Comparison of ENCODE assay signal across 9 mouse cellular contexts in genomic region chr5:139355235-139355772, GRCm38 (mm10). TPM values are rescaled to one million over a fixed set of nuclear protein-coding genes. Genes with fewer than 3 reads are reported as not detected.
A peak's percentile ranks its signal among the peaks of the same experiment; 100 is the strongest.
DNase-seq lines count a peak whose midpoint lies in the region; ATAC-seq and TF ChIP-seq lines count a peak whose summit lies in the region.
"Had no signal": no experiment of that assay in that cellular context is flagged by ENCODE, and none has a peak within 500 bp of the region (broad histone marks: within the 10 kb centered on the region; RNA-seq: fewer than 3 reads in every experiment).

No protein-coding gene starts in this region.

- H3K36me3 ChIP-seq in hindbrain, embryonic 10.5 days, result peaks cover 14% of the 10 kb centered on the region; the same call in 1 of the 2 replicates
- H3K36me3 ChIP-seq in hindbrain, embryonic 16.5 days (ENCODE audit: control insufficient read depth, insufficient read depth, low read length), result peaks cover under 1% of the 10 kb centered on the region; the same call in 1 of the 2 replicates
- no peaks in the 10 kb centered on the region for H3K36me3 ChIP-seq in forebrain, postnatal 0 days (ENCODE audit: insufficient read depth)
- no peaks in the 10 kb centered on the region for H3K36me3 ChIP-seq in hindbrain, postnatal 0 days (ENCODE audit: insufficient read depth, low read length)
- peaks cover 3% of the 10 kb centered on the region; the same call in 1 of the 2 replicates for H3K36me3 ChIP-seq in midbrain, postnatal 0 days (ENCODE audit: insufficient read depth, low read length)

- H3K27ac ChIP-seq in hindbrain, embryonic 10.5 days, result no peak overlapping the region
- no peak overlapping the region for H3K27ac ChIP-seq in hindbrain, embryonic 16.5 days (ENCODE audit: low read depth, low read length)
- no peak overlapping the region for H3K27ac ChIP-seq in forebrain, postnatal 0 days (ENCODE audit: low read depth, low read length)
- H3K27ac ChIP-seq in hindbrain, postnatal 0 days, result no peak overlapping the region
- H3K27ac ChIP-seq in left cerebral cortex, adult 2 months, result no peak overlapping the region
- H3K27ac ChIP-seq in midbrain, postnatal 0 days (ENCODE audit: low read depth, low read length), result no peak overlapping the region
- H3K27ac ChIP-seq: limb, embryonic 15.5 days had no signal

- peaks cover 22% of the 10 kb centered on the region; the same call in 1 of the 2 replicates for H3K27me3 ChIP-seq in hindbrain, embryonic 10.5 days (ENCODE audit: insufficient read depth, poor library complexity, severe bottlenecking)
- H3K27me3 ChIP-seq in hindbrain, embryonic 16.5 days (replicated peaks; ENCODE audit: control insufficient read depth, insufficient read depth, low read length), result no peaks in the 10 kb centered on the region
- H3K27me3 ChIP-seq in forebrain, postnatal 0 days (ENCODE audit: insufficient read depth, low read length), result no peaks in the 10 kb centered on the region
- H3K27me3 ChIP-seq in hindbrain, postnatal 0 days (ENCODE audit: insufficient read depth, low read length), result no peaks in the 10 kb centered on the region
- no peaks in the 10 kb centered on the region for H3K27me3 ChIP-seq in midbrain, postnatal 0 days (ENCODE audit: insufficient read depth, low read length)
- H3K27me3 ChIP-seq: limb, embryonic 15.5 days had no signal

- peaks cover 20% of the 10 kb centered on the region for H3K4me1 ChIP-seq in hindbrain, embryonic 10.5 days (replicated peaks)
- no peaks in the 10 kb centered on the region for H3K4me1 ChIP-seq in hindbrain, embryonic 16.5 days (ENCODE audit: control insufficient read depth, insufficient read depth, low read depth, low read length)
- no peaks in the 10 kb centered on the region for H3K4me1 ChIP-seq in forebrain, postnatal 0 days (ENCODE audit: insufficient read depth)
- no peaks in the 10 kb centered on the region for H3K4me1 ChIP-seq in hindbrain, postnatal 0 days (ENCODE audit: insufficient read depth, low read length)
- H3K4me1 ChIP-seq in midbrain, postnatal 0 days (ENCODE audit: insufficient read depth, low read length), result no peaks in the 10 kb centered on the region

- H3K9ac ChIP-seq in hindbrain, embryonic 16.5 days (ENCODE audit: low read depth, low read length), result no peak overlapping the region
- H3K9ac ChIP-seq in forebrain, postnatal 0 days, result no peak overlapping the region
- H3K9ac ChIP-seq in hindbrain, postnatal 0 days (replicated peaks; ENCODE audit: low read length), result no peak overlapping the region
- H3K9ac ChIP-seq in midbrain, postnatal 0 days (replicated peaks; ENCODE audit: low read length, poor library complexity, severe bottlenecking), result no peak overlapping the region
- H3K9ac ChIP-seq: limb, embryonic 15.5 days had no signal

- intact Hi-C loops in left cerebral cortex, adult 2 months (cut with DNase I), result loop anchor here (1.0 to 10.0 kb wide), 3 partner anchors 73 to 511 kb away; no protein-coding TSS in a partner anchor

- no peak overlapping the region for H3K4me2 ChIP-seq in hindbrain, embryonic 16.5 days (ENCODE audit: low read length)
- no peak overlapping the region for H3K4me2 ChIP-seq in forebrain, postnatal 0 days (ENCODE audit: low read depth)
- H3K4me2 ChIP-seq in hindbrain, postnatal 0 days (ENCODE audit: low read depth, low read length), result no peak overlapping the region
- H3K4me2 ChIP-seq in midbrain, postnatal 0 days (ENCODE audit: low read depth, low read length, poor library complexity, severe bottlenecking), result no peak overlapping the region
- H3K4me2 ChIP-seq: limb, embryonic 15.5 days had no signal

- DNase-seq in hindbrain, embryonic 10.5 days (ENCODE audit: low spot score), result peak; percentile 79
- peak; percentile 58 for DNase-seq in c-Kit-negative CD71-positive TER-119-positive erythroid progenitor cells, embryonic 14.5 days (ENCODE audit: low read depth, low spot score)
- peak; percentile 67 for DNase-seq in forebrain, postnatal 0 days
- DNase-seq in hindbrain, postnatal 0 days (ENCODE audit: low spot score), result peak; percentile 75
- peak; percentile 74 to 85 for DNase-seq in left cerebral cortex, adult 2 months (ENCODE audit: extremely low spot score in 1 of 2, low spot score in 2 of 2)
- DNase-seq in midbrain, postnatal 0 days (ENCODE audit: low spot score), result peak; percentile 63
- DNase-seq in spleen, postnatal 4 days (ENCODE audit: low spot score in 2 of 2), result peak; percentile 77 to 90

- TF ChIP-seq CTCF in forebrain, postnatal 0 days (IDR thresholded peaks at IDR 0.05; ENCODE audit: low read depth), result peak; percentile 90
- peak; percentile 97 for TF ChIP-seq CTCF in hindbrain, postnatal 0 days (IDR thresholded peaks at IDR 0.05; ENCODE audit: low read depth)
- peak; percentile 93 for TF ChIP-seq CTCF in left cerebral cortex, adult 2 months (IDR thresholded peaks at IDR 0.05)
- TF ChIP-seq CTCF in midbrain, postnatal 0 days (IDR thresholded peaks at IDR 0.05), result peak; percentile 91

- 37% methylated on average over 19 of the region's 19 CpGs for WGBS in hindbrain, embryonic 10.5 days
- 34% methylated on average over 19 of the region's 19 CpGs for WGBS in hindbrain, embryonic 16.5 days
- WGBS in forebrain, postnatal 0 days, result 36% methylated on average over 19 of the region's 19 CpGs
- 37% methylated on average over 19 of the region's 19 CpGs for WGBS in hindbrain, postnatal 0 days
- 38% methylated on average over 19 of the region's 19 CpGs for WGBS in midbrain, postnatal 0 days

- no peak overlapping the region for H3K4me3 ChIP-seq in hindbrain, embryonic 10.5 days
- H3K4me3 ChIP-seq in hindbrain, embryonic 16.5 days (ENCODE audit: low read length), result no peak overlapping the region
- no peak overlapping the region for H3K4me3 ChIP-seq in forebrain, postnatal 0 days (ENCODE audit: low read depth, low read length)
- no peak overlapping the region for H3K4me3 ChIP-seq in hindbrain, postnatal 0 days (ENCODE audit: low read length)
- H3K4me3 ChIP-seq in left cerebral cortex, adult 2 months, result no peak overlapping the region
- no peak overlapping the region for H3K4me3 ChIP-seq in midbrain, postnatal 0 days (ENCODE audit: low read depth, low read length)
- H3K4me3 ChIP-seq: limb, embryonic 15.5 days had no signal

- no peak for ATAC-seq in hindbrain, embryonic 16.5 days
- ATAC-seq in forebrain, postnatal 0 days, result peak; percentile 12; the same call in 1 of the 2 replicates
- 0 out of 2 replicates have a peak, but pooled peaks have one; percentile 36 for ATAC-seq in hindbrain, postnatal 0 days
- no peak for ATAC-seq in midbrain, postnatal 0 days (ENCODE audit: low FRiP score)

- H3K9me3 ChIP-seq in hindbrain, embryonic 10.5 days, result no peaks in the 10 kb centered on the region
- no peaks in the 10 kb centered on the region for H3K9me3 ChIP-seq in hindbrain, embryonic 16.5 days (ENCODE audit: control insufficient read depth, low read length)
- H3K9me3 ChIP-seq in forebrain, postnatal 0 days (ENCODE audit: low read length), result no peaks in the 10 kb centered on the region
- no peaks in the 10 kb centered on the region for H3K9me3 ChIP-seq in hindbrain, postnatal 0 days (ENCODE audit: low read length)
- H3K9me3 ChIP-seq in midbrain, postnatal 0 days (ENCODE audit: low read length), result no peaks in the 10 kb centered on the region
- H3K9me3 ChIP-seq: limb, embryonic 15.5 days had no signal

RNA-seq across cellular contexts. Expression of gene Cyp2w1, which starts 2.9 kb away (rescaled TPM):
- not detected in 2 replicates for polyA plus RNA-seq in hindbrain, embryonic 10.5 days (2016; fragmentation: Nextera tagmentation; extraction: Ambion mirVana)
- not detected in 2 replicates for polyA plus RNA-seq in hindbrain, embryonic 16.5 days (2015; fragmentation: Nextera tagmentation; extraction: Ambion mirVana)
- not detected in 2 replicates for total RNA-seq in forebrain, postnatal 0 days (2014; rRNA removed)
- polyA plus RNA-seq in forebrain, postnatal 0 days (2015; fragmentation: Nextera tagmentation; extraction: Ambion mirVana), result not detected in 2 replicates
- total RNA-seq in hindbrain, postnatal 0 days (2014; rRNA removed), result not detected in 2 replicates
- polyA plus RNA-seq in hindbrain, postnatal 0 days (2015; fragmentation: Nextera tagmentation; extraction: Ambion mirVana), result not detected in 2 replicates
- not detected for total RNA-seq in left cerebral cortex, adult 2 months (2021)
- total RNA-seq in midbrain, postnatal 0 days (2014; rRNA removed), result not detected in 2 replicates
- polyA plus RNA-seq in midbrain, postnatal 0 days (2015; fragmentation: Nextera tagmentation; extraction: Ambion mirVana), result not detected in 2 replicates

RNA-seq across cellular contexts. Expression of gene Cox19, which starts 4.1 kb away (rescaled TPM):
- 116 and 147 TPM in 2 replicates for polyA plus RNA-seq in hindbrain, embryonic 10.5 days (2016; fragmentation: Nextera tagmentation; extraction: Ambion mirVana)
- polyA plus RNA-seq in hindbrain, embryonic 16.5 days (2015; fragmentation: Nextera tagmentation; extraction: Ambion mirVana), result 95.1 and 98.6 TPM in 2 replicates
- total RNA-seq in forebrain, postnatal 0 days (2014; rRNA removed), result 108 and 109 TPM in 2 replicates
- polyA plus RNA-seq in forebrain, postnatal 0 days (2015; fragmentation: Nextera tagmentation; extraction: Ambion mirVana), result 85.7 and 91.1 TPM in 2 replicates
- 93.7 and 106 TPM in 2 replicates for total RNA-seq in hindbrain, postnatal 0 days (2014; rRNA removed)
- polyA plus RNA-seq in hindbrain, postnatal 0 days (2015; fragmentation: Nextera tagmentation; extraction: Ambion mirVana), result 86.3 and 91.0 TPM in 2 replicates
- total RNA-seq in left cerebral cortex, adult 2 months (2021), result 10 to 100 TPM; 67.6 to 69.4 TPM
- total RNA-seq in midbrain, postnatal 0 days (2014; rRNA removed), result 95.5 and 98.5 TPM in 2 replicates
- 79.4 and 90.0 TPM in 2 replicates for polyA plus RNA-seq in midbrain, postnatal 0 days (2015; fragmentation: Nextera tagmentation; extraction: Ambion mirVana)

RNA-seq across cellular contexts. Expression of gene Gpr146, which starts 22.2 kb away (rescaled TPM):
- polyA plus RNA-seq in hindbrain, embryonic 10.5 days (2016; fragmentation: Nextera tagmentation; extraction: Ambion mirVana), result 2.0 and 2.8 TPM in 2 replicates
- polyA plus RNA-seq in hindbrain, embryonic 16.5 days (2015; fragmentation: Nextera tagmentation; extraction: Ambion mirVana), result 3.1 and 4.0 TPM in 2 replicates
- 3.2 and 3.3 TPM in 2 replicates for total RNA-seq in forebrain, postnatal 0 days (2014; rRNA removed)
- 2.4 and 2.8 TPM in 2 replicates for polyA plus RNA-seq in forebrain, postnatal 0 days (2015; fragmentation: Nextera tagmentation; extraction: Ambion mirVana)
- total RNA-seq in hindbrain, postnatal 0 days (2014; rRNA removed), result 8.1 and 10.1 TPM in 2 replicates
- polyA plus RNA-seq in hindbrain, postnatal 0 days (2015; fragmentation: Nextera tagmentation; extraction: Ambion mirVana), result 3.7 and 4.4 TPM in 2 replicates
- 10 to 100 TPM; 12.5 to 13.9 TPM for total RNA-seq in left cerebral cortex, adult 2 months (2021)
- total RNA-seq in midbrain, postnatal 0 days (2014; rRNA removed), result 4.1 and 5.6 TPM in 2 replicates
- 3.0 and 3.9 TPM in 2 replicates for polyA plus RNA-seq in midbrain, postnatal 0 days (2015; fragmentation: Nextera tagmentation; extraction: Ambion mirVana)

RNA-seq across cellular contexts. Expression of gene Adap1, which starts 29.9 kb away (rescaled TPM):
- 0.65 and 1.5 TPM in 2 replicates for polyA plus RNA-seq in hindbrain, embryonic 10.5 days (2016; fragmentation: Nextera tagmentation; extraction: Ambion mirVana)
- 57.5 and 66.5 TPM in 2 replicates for polyA plus RNA-seq in hindbrain, embryonic 16.5 days (2015; fragmentation: Nextera tagmentation; extraction: Ambion mirVana)
- 188 and 200 TPM in 2 replicates for total RNA-seq in forebrain, postnatal 0 days (2014; rRNA removed)
- 114 and 128 TPM in 2 replicates for polyA plus RNA-seq in forebrain, postnatal 0 days (2015; fragmentation: Nextera tagmentation; extraction: Ambion mirVana)
- 241 and 242 TPM in 2 replicates for total RNA-seq in hindbrain, postnatal 0 days (2014; rRNA removed)
- 123 and 128 TPM in 2 replicates for polyA plus RNA-seq in hindbrain, postnatal 0 days (2015; fragmentation: Nextera tagmentation; extraction: Ambion mirVana)
- 100 to 1,000 TPM; 242 to 256 TPM for total RNA-seq in left cerebral cortex, adult 2 months (2021)
- total RNA-seq in midbrain, postnatal 0 days (2014; rRNA removed), result 234 and 253 TPM in 2 replicates
- 141 and 152 TPM in 2 replicates for polyA plus RNA-seq in midbrain, postnatal 0 days (2015; fragmentation: Nextera tagmentation; extraction: Ambion mirVana)

RNA-seq across cellular contexts. Expression of gene C130050O18Rik, which starts 49.8 kb away (rescaled TPM):
- 0.43 TPM in 1 of 2 replicates, not detected in the other for polyA plus RNA-seq in hindbrain, embryonic 10.5 days (2016; fragmentation: Nextera tagmentation; extraction: Ambion mirVana)
- polyA plus RNA-seq in hindbrain, embryonic 16.5 days (2015; fragmentation: Nextera tagmentation; extraction: Ambion mirVana), result 0.26 and 0.64 TPM in 2 replicates
- total RNA-seq in forebrain, postnatal 0 days (2014; rRNA removed), result not detected in 2 replicates
- polyA plus RNA-seq in forebrain, postnatal 0 days (2015; fragmentation: Nextera tagmentation; extraction: Ambion mirVana), result 0.13 TPM in 1 of 2 replicates, not detected in the other
- total RNA-seq in hindbrain, postnatal 0 days (2014; rRNA removed), result 1.1 TPM in 1 of 2 replicates, not detected in the other
- polyA plus RNA-seq in hindbrain, postnatal 0 days (2015; fragmentation: Nextera tagmentation; extraction: Ambion mirVana), result 0.34 TPM in 1 of 2 replicates, not detected in the other
- under 1 TPM; 0.29 to 0.63 TPM for total RNA-seq in left cerebral cortex, adult 2 months (2021)
- 0.19 TPM in 1 of 2 replicates, not detected in the other for total RNA-seq in midbrain, postnatal 0 days (2014; rRNA removed)
- polyA plus RNA-seq in midbrain, postnatal 0 days (2015; fragmentation: Nextera tagmentation; extraction: Ambion mirVana), result 0.17 TPM in 1 of 2 replicates, not detected in the other

Comparison
In these comparisons a context has a peak if more than half of its experiments do, and no peak if none do; other contexts are left out.
1. ATAC-seq: peak in forebrain, postnatal 0 days (single experiment) and hindbrain, postnatal 0 days (single experiment); none in hindbrain, embryonic 16.5 days (single experiment) and midbrain, postnatal 0 days (single experiment).
2. Peak in every context shown above with its lines, with median percentiles within 50 percentile points of each other: DNase-seq and CTCF ChIP-seq.